Mouse (Mus musculus) erythroblast, embryonic 14.5 days (primary cell): ENCODE measurements around the gene Baz2b.

Experiments
- GATA1 ChIP-seq: IDR thresholded peaks from 2 replicates; pipeline ENCODE4 v1.6.1; 2012; ENCODE audit warnings: low read length, inconsistent platforms, mixed read lengths
- TAL1 ChIP-seq: IDR thresholded peaks from 3 replicates; pipeline ENCODE4 v1.6.1; 2012; ENCODE audit warnings: low read length, inconsistent platforms, mixed read lengths

- TF ChIP-seq TAL1 (no peak), GATA1 (no peak)
These were observed 326.8 kb downstream of the Baz2b start for GRCm38 (mm10) chr2:59882742-59883281.
